Mouse (Mus musculus): Measurements from ENCODE around the gene Mnat1.

DNA sequence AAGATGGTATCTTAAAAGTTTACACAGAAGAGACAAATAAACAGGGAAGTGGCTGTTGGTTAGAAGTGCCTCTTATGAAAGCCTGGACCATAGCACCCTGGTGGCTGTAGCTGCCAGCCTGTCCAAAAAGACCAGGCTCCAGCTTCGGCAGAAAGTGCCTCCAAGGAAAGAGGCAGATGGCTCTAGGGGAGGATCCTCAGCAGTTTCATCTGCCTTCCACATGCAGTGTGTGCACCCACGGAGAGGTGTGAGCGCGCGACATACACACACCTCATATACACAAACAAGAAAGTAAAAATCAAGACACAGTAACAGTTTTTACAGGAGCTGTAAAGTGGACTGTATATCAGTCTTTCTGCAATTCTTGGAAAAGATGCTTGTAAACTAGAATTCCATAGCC is 175.1 kb downstream of the Mnat1 start:
- no peak for TF ChIP-seq GABPA (IDR thresholded peaks at IDR 0.05; ENCODE audit: insufficient replicate concordance, low read depth, low read length)
- no peak for TF ChIP-seq ELF1 (IDR thresholded peaks at IDR 0.05; ENCODE audit: low read depth, low read length)
- no peak for TF ChIP-seq ZMIZ1 (IDR thresholded peaks at IDR 0.05; ENCODE audit: low read depth, low read length)
- no peak for TF ChIP-seq CTCF (conservative IDR thresholded peaks at IDR 0.05 in 1 of 2, IDR thresholded peaks at IDR 0.05 in 1 of 2; ENCODE audit: low read depth in 2 of 2, low read length in 2 of 2)
- TF ChIP-seq POLR2A (IDR thresholded peaks at IDR 0.05; ENCODE audit: low read depth, low read length): no peak
- no peak for TF ChIP-seq JUND (conservative IDR thresholded peaks at IDR 0.05; ENCODE audit: low read depth, low read length)
- no peak for TF ChIP-seq MAZ (IDR thresholded peaks at IDR 0.05; ENCODE audit: low read depth, low read length)
